Mouse (Mus musculus): ENCODE data around the gene Gm6169.
A peak's percentile ranks its signal among the peaks of the same experiment; 100 is the strongest.
"Not testable (repeated sequence)": the region's sequence is repeated elsewhere in the genome, so short reads cannot be mapped to it uniquely, and the experiment has no call there.

Gene Gm6169

GRCm38 (mm10) chr13:97068151-97068550 lies 30.9 kb downstream of the Gm6169 start:
- no peak for DNase-seq

- no peak for DNase-seq
Measured at GRCm38 (mm10) chr13:97067691-97068090, 31.3 kb downstream of the Gm6169 start.

DNA sequence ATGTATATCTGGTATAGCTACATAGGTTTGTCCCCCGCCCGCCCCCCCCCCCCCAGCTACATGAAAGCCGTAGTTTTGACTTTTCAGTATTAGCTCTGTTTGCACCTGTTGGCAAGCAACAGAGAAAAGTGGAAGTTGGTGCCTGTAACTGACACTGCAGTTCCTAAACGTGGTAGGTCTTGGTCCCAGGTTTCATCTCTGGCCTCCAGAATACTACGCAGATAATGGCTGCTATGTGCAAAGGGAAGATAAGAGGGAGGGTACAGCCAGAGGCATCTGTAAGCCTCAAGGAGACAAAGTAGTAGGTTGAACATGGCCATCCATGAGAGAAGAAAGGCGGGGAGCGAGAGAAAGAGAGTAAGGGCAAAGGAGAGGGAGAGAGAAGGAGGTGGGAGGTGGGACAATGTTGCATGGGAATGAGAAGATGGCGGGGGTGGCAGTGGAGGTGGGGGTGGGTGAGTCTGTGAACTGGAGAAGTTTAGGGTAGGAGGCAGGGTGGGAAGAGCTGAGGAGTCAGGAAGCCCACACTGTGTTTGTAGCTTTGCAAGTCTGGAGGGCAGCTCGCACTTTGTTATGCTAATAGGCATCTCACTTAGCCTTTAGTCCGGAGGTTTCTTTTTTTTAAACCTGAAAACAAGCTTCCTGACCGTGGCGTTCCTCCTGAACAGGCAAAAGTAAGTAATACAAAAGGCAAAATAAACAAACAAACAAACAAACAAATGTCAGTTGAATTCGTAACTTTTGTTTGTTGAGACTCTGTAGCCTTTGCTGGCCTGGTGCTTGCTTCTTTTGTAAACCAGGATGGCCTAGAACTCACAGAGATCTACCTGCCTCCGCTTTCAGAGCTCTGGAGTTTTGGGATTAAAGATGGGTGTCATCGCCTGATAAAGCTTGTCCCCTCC lies 32.1 kb downstream of the Gm6169 start, which contains the start of gene Fam169a:
TSS of gene Fam169a (plus strand) at position 638 of the 902 bp plus-strand sequence.
- no peak for DNase-seq

DNA sequence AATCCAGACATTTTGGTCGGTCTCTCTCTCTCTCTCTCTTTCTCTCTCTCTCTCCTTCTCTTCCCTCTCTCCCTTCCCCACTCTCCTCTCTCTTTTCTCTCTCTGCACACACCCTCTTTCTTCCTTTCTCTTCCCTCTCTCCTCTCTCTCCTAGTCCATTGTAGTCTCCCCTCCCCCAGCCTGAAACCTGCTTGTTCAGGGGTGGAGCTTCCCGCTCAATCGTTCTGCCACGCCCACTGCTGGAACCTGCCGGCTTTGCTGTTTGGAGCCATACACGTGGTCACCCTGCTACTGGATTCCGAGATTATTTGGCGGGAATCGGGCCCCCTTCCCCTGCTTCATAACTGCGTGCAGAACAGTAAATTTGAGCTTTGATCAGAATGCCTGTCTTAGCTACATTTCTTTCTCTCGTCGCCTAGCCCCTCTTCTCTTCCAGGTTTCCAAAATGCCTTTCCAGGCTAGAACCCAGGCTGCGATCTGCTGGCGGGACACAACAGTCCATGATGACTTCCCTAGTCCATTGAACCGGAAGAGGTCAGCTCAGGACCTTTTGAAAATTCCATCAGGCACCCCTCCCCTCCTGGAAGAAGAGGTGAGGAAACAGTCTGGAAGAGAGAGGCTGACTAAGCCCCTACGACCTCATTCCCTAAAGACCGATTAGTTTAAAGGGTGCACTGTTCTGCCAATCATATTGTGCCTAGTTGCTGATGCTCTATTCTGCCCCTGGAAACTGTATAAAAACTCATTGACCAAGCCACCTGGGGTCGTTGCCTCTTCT lies 34.0 kb downstream of the Gm6169 start:
- not testable (repeated sequence) for DNase-seq

- no peak for DNase-seq
Measured at GRCm38 (mm10) chr13:97064413-97064812, 34.6 kb downstream of the Gm6169 start.

DNA sequence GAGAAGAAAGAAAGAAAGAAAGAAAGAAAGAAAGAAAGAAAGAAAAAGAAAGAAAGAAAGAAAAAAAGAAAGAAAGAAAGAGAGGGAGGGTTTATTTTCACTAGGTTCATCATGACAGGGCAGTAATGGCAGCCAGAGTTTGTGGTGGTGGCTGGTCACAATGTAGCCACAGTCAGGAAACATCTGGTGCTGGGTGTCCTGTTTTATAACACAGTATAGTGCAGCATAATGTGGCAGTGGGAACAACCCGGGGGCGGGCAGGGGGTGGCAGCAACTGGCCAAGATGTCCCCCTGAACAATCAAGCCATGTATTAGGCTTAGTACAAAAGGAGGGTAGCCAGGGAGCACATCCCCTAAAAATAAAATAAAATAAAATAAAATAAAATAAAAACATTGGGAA lies 35.6 kb downstream of the Gm6169 start:
- DNase-seq: no peak

DNA sequence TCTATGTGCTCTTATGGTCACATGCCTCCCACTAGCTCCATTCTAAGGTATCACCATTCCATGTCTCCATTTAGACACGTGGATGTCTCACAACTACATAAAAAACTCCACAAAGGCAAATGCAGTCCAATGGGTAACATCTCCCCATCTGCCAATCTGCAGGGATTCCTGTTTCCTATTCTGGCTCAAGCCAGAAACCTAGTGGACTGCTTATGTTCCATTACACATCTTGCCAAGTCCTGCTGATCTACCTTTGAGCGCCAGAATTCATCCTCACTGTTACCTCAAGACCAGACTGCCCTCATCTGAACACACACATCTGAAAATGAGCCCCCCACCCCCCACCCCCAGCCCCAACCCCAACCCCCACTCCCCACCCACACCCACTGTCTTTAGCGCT lies 36.9 kb downstream of the Gm6169 start:
- no peak for DNase-seq

- no peak for DNase-seq
Measured at GRCm38 (mm10) chr13:97060331-97060730, 38.7 kb downstream of the Gm6169 start.

DNA sequence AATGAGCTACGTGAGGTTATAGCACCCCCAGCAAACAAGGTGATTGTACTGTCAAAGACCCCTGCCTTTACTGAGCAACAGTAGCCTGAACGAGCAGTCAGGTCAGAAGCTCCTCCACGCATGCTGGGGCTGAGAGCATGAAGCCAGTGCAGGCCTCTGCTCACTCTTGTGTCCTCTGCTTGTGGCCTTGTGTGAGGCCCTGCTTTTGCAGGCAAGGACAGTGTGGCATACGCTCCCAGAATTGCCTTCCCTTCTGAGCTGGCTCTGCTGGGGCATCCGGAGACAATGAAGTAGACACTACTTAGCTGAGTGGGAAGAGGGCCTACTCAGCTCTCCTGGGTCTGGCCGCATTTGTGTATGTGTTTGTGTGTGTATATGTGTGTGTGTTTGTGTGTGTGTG lies 39.3 kb downstream of the Gm6169 start:
- DNase-seq: no peak

DNA sequence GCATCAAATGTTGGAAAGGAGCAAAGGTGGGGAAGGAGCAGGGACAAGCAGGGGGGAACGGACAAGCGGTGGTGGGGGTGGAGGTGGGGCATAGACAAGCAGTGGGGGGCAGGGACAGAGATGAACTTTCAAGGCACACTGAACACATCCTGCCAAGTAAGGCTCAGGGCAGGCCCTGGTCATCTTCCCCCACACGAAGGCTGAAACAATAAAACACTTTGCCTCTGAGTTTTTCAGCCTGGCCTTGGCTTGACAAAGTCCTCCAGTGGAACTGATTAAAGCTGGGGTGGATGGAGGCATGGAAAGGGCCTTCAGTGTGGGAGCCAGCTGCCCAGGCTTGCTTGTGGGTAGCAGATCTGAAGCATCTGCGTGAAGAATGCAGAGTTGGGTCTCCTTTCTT lies 41.2 kb downstream of the Gm6169 start:
- no peak for DNase-seq

DNA sequence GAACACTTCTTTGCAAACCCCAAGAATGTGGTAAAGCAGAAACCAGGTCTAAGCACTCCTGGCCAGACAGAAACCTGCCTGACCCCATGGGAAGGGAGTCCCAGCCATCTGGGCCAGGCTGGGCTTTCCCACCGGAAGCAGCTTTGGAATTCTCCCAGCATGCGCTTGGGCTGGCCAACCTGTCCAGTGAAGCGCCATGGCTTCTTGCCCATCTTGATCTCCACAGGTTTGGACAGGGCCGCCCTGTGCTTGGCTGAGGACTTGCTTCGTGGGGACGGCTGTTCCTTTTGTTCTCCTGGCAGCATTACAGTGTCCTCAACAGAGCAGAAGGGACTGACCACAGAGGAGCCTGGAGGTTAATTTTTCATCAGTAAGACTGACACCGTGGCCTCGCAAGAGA lies 45.2 kb downstream of the Gm6169 start:
- no peak for DNase-seq

DNA sequence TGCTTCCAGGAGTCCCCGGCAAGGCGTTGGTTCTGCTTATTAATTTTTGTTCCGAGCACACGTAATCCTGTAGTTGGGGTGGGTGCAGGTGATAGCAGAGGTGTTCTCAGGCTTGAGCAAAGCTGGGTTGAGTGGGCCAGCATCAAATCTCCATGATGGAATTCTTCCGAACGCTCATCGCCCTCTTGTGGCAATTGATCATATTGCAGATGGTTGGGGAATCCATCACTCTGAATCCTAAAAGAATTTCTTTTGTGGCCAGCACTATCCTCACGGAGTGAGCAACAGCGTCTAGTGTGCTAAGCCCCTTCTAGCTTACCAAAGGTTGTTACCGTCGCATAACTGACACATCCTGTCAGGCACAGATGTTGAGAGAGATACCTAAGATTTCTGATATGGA lies 46.4 kb downstream of the Gm6169 start:
- peak in 1 of 2 experiments; percentile 30 for DNase-seq

- no peak for DNase-seq
Measured at GRCm38 (mm10) chr13:97051158-97051557, 47.9 kb downstream of the Gm6169 start.
